Mouse (Mus musculus): ENCODE data around the gene Rsph14. TPM values are rescaled to one million over a fixed set of nuclear protein-coding genes. Genes with fewer than 3 reads are reported as not detected.

Gene Rsph14
- total RNA-seq (2021) = 1 to 10 TPM in 1 of 2 experiments, under 1 TPM in 1; 0.50 to 1.1 TPM
- long read RNA-seq, partial matches to known transcripts = 0 of 3 reads
- long read RNA-seq, other reads (novel, unspliced or antisense) = 3 of 3 reads

DNA sequence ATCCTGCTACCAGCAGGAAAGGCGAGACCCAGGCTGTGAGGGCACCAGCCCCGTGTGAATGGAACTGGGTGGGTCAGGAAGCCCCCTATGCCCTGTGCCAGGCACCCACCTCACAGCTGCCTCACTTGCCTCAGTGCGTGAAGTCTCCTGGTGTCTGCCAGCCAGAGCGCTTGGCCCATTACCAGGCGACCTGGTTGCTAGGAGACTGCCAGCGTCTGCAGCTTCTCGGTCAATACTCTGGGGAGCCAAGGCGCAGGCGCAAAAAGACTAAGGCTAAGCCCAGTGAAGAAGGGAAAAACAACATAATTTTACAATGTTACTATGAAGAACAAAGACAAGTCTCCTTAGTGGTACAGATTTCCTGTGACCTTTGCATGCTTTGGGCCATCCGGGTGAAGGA, at the start of gene Rsph14:
Gene Rsph14, minus strand, starts transcription at position 192 of the 400 bp plus-strand sequence.
- peak; percentile 85 to 88 for DNase-seq (ENCODE audit: low spot score in 2 of 2)

DNA sequence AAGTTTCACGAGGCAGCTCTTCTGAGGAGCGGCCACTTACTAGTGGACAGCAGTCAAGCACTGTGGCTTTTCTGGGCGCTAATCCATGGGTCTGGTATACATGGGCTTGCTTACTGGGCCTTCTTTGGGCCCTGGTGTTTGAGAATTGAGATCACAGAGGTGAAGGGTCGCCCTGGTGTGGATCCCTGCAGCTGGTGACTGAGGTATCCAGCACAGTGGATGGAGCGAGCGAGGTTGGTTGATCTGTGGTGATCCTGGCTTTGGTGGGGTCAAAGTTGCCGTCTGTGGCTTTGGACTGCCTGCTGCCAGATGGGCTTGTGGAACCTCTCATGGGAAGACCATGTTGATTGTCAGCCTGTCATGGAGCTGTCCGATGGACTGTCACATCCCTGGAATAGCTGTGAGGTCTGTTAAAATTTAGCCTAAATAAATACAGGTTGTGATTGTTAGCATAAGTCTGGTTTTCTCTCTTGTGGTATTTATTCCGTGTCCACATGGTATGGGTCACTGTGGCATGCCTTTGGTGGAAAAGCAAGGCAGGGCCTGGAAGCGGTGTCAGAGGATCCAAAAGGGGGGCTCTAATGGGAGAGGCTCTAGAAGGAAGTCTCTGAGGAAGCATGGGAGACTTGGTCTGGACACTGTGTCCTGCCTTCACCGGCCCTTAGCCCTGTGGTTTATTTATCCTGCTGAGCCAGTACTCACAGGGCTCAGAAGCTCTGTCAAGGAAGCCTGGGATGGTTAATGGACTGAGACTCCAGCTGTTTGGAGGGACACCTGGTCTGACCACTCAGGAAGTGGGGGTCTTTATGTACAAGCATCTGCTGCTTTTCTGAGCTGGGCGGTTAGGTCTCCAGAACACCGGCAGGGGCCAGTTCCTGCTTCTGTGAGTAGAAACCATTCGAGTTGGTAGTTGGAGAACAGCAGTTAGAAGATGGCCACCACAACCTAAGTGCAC, 46.1 kb upstream of the Rsph14 start:
- no peak for DNase-seq (ENCODE audit: low spot score in 2 of 2)

DNA sequence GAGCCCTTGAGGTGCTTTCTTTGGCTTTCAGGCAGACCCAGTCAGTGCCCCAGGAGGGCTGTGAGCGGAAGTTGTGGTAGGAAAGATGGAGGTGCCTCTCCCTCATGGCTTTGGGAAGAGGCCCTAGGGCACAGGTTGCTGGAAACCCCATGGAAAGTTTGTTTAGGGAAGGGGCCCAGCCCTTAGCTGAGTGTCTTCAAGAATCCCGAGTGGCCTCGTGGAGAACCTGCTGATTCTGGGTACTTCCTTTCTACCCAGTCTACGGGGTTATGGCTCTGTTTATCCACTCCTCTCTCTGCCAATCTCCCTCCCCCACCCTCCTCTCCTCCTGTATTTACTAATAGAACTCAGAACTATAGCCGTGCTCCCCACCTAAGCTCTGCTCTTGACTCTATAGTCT, 43.3 kb upstream of the Rsph14 start:
- no peak for DNase-seq (ENCODE audit: low spot score in 2 of 2)

DNA sequence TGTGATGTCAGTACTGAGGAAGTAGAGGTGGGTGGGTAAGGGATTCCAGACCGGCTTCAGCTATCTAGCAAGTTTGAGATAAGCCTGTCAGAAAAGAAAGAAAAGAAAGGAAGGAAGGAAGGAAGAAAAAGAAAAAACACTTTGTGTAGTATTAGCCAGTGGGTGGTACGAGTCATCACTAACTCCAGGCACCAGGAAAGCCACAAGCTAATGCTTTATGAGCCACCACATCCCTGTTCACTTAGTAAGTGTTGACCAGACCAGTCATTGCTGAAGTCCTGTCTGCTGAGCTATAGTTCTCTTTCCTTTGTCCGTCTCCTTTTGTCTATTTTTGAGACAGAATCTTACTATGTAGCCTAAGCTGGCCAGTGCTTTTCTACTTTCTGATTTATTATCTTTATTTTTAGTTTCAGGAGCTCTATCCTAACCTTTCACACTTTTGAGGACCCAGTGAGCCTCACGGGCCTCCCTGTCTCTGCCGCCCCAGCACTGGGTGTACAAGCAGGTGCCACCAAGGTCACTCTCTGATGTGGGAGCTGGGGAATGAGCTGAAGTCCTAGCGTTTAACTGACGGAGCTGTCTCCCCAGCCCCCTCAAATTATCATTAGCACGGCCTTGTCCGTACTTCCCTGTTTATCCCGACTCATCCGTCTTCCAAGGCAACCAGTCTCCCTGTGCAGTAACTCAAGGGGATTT, 38.0 kb upstream of the Rsph14 start:
- DNase-seq (ENCODE audit: low spot score in 2 of 2) = no peak

DNA sequence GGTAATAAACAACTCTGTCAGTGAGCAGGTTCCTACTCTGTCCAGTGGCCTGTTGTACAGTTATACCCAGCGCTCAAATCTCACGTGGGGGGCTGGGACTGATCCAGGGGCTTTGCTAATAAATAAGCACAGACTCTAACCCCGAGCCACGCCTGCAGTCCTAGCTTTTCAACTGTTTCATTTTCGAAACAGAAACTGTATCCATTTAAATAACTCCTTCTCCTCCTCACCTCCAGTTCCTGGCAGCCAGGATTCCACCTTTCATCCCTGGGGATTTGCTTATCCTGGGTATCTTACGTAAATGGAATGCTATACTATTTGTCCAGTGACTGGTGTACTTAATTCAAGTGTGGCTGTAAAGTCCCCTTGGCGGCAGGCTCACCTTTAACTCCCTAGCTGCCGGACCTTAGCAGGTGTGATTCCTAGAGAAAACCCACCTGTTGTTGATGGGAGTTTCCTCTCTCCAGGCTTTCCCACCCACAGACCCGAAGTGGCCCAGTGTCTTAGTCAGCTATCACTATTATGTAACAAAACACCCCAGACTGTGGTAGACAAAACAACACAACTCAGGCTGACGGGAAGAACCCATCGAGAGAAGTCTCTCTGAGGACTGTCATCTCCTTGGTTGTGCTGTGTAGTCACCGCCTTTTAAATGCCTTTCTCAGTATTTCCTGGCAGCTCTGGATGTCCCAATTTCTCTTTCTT, 36.4 kb upstream of the Rsph14 start:
- no peak for DNase-seq (ENCODE audit: low spot score in 2 of 2)

DNA sequence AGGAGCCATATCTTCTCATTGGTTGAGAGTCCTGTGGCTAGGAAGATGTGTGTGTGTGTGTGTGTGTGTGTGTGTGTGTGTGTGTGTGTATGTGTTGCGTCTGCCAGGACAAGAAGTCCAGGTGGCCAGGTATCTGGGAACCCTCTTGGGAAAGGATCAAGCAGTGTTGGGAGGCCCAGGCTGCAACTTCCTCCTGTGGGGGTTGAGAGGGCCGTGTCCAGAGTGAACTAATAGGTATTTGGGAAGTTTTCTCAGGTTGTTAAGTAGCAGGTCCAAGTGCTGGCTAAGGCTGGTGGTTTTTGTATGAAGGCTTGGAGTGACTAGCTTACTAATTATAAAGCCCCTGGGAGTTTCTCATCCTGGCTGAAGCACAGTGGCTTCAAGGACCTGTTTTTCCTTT, 35.7 kb upstream of the Rsph14 start:
- DNase-seq (ENCODE audit: low spot score in 2 of 2) = no peak

DNA sequence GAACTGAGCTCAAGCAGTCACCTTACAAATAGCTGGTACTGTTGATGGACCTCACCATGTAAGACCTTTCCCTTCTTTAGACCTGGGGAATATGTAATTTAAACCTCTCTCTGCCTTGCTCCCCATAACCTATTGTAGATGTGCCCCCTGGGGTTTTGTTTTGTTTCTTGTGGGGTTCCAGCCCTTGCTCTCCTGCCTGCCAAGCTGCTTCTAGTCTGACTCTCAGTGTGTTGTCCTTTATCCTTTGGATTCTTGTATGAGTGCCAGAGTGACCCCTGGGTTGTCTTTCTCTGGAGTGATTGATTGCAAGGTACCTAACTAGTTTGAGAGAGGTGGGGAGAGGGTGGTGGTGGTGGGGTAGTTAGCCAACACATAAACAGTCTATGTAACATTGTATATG, 35.1 kb upstream of the Rsph14 start:
- no peak for DNase-seq (ENCODE audit: low spot score in 2 of 2)

DNA sequence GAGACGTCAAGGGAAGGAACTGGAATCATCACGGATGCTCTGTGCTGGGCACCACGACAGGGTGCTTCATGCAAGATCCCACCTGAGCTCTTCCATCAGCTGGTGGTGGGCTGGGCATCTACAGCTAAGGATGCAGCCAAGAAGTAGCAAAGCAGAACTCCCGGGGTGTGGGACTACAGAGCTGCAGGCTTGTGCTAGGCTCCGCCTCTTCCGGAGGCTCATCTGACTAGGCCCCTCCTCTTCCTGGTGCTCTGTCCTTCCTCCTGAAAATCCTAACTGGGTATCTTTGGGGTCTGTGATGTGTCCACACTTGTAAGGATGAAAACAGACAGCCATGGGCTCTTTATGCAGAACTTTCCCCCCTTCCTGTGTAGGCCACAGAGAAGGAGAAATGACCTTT, 33.3 kb upstream of the Rsph14 start:
- DNase-seq (ENCODE audit: low spot score in 2 of 2) = no peak

DNA sequence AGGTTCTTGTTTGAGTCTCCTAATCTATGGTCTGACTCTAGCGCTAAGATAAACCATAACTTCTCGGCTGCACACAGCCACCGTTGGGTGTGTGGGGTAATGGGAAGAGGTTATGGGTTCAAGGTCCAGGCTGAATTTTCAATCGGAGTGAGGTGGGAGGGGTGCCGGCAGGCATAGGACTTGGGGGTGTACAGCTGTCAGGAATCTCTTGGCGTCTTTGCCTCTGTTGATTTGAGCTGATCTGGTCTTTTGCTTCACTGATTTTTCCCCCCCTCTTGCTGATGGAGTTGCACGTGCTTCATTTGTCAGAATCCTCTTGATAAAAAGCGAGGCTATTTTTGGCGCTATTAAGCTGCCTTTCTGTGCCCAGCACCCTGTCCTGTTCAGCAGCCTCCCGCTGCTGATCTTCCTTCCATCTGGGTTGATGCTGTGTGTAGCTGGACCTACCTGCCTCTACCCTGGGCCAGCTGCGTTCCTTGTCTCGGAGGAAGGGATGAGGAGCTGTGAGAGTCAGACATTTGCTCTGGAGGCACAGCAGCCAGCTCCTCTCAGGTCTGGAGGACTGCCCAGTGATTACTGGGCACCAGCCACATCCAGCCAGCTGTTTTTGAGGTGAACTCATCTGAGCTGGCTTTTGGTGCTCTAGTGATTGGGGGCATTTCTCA, 31.0 kb upstream of the Rsph14 start:
- no peak for DNase-seq (ENCODE audit: low spot score in 2 of 2)

DNA sequence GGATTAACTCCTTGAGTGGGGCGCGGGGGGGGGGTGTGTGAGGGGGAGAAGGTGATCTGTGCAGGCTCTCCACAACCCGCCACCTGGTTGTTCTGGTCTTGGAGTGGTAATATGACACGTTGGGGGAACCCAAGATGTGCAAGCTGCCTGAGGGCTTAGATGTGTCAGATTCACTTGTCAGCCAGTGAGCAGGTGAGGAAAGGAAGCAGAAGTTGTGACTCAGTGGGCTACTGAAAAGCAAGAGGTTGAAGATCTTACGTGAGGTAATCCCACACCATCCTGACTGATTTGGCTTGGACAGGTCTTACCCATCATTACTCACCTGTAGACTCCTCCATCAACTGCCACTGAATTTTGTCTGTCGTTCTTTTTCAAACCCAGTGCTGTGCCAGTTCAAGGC, 30.2 kb upstream of the Rsph14 start:
- no peak for DNase-seq (ENCODE audit: low spot score in 2 of 2)

DNA sequence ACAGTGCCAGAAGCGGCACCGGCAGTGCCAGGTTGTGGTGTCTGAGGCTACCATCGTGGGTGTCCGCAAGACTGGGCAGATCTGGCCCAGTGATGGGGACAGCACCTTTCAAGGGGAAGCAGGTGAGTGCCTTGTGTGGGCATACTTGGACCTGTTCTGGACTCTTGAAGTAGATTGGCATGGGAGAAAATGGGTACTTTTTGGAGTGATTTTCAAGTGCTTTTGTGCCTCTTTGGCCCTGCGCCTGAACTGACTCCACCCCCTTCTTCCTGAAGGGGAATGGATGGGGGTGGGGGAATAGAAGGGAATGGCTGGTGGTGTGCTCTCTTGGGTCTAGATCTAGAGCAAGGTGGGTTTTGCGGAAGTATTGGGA, 29.8 kb upstream of the Rsph14 start:
- DNase-seq (ENCODE audit: low spot score in 2 of 2) = peak in 1 of 2 experiments; percentile 54

DNA sequence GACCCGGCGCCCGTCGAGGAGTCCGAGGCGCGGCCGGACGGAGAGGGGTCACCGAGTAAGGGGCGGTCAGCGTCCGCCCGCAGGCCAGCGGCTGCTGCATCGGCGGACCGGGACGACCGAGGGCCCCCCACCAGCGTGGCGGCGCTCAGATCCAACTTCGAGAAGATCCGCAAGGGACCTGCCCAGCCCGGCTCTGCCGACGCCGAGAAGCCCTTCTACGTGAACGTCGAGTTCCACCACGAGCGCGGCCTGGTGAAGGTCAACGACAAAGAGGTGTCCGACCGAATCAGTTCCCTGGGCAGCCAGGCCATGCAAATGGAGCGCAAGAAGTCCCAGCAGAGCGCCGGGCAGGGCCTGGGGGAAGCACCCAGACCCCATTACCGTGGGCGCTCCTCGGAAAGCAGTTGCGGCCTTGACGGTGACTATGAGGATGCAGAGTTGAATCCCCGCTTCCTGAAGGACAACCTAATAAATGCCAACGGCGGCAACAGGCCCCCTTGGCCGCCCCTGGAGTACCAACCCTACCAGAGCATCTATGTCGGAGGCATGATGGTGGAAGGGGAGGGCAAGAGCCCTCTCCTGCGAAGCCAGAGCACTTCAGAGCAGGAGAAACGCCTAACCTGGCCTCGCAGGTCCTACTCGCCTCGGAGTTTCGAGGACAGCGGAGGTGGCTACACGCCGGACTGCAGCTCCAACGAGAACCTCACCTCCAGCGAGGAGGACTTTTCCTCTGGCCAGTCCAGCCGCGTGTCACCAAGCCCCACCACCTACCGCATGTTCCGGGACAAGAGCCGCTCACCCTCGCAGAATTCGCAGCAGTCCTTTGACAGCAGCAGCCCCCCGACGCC, 29.2 kb upstream of the Rsph14 start:
- DNase-seq (ENCODE audit: low spot score in 2 of 2) = peak; percentile 34 to 53

DNA sequence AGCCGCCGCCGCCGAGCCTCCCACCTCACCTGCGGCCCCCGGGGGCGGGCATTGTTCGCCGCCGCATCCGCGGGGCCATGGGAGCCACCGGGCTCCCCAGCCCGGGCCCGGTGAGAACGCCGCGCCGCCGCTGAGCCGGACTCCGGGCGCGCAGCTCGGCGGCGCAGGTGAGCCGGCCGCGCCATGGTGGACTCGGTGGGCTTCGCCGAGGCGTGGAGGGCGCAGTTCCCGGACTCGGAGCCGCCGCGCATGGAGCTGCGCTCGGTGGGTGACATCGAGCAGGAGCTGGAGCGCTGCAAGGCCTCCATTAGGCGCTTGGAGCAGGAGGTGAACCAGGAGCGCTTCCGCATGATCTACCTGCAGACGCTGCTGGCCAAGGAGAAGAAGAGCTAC, 28.5 kb upstream of the Rsph14 start:
- DNase-seq (ENCODE audit: low spot score in 2 of 2) = peak; percentile 43 to 56

DNA sequence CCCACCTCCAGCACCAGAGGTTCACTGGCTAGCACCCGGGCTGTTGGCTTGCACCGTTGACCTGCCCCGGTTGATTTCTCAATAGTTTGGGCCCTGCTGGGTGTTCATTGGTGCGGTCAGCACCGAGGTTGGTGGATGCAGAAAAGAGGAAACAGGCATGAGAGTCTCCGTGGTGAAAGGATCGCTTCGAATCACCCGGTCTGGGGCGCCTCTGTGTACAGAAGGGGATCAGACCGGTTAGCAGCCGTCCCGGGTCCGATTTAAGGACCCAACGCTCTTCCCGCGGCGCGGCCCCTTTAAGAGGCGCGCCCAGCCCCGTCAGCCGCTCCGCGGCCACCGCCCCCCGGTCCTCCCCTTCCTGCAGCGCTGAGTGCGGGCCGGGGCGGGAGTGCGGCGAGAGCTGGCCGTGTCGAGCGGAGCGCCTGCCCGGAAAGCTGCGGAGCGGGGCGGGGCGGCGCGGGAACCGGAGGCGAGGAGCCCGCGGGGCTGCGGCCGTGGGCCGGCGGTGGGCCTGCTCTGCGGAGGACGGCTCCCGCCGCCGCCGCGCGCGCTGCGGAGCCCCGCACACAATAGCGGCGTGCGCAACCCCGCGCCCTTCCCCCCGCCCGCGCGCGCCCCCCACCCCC, 27.9 kb upstream of the Rsph14 start, which contains the start of gene Bcr:
Gene Bcr, plus strand, starts transcription at position 376 of the 626 bp plus-strand sequence.
- peak; percentile 75 to 83 for DNase-seq (ENCODE audit: low spot score in 2 of 2)

DNA sequence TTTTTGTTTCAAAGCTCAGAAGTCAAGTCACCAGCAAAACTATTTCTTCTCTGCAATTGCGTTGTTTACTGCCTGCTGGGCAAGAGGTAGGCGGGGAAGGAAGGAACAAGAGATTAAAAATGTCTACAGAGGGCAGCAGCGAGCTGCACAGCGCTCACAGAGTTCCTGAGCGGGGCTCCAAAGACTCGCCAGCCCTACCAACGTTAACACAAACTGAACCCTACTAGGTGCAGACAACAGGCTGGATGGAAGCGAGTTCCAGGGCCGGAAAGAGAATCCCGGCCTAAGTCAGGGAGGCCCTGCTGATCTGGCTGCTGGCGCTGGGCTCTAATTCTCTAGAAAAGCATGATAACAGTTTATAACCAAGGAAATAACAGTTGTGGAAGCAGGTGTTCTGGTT, 27.0 kb upstream of the Rsph14 start:
- DNase-seq (ENCODE audit: low spot score in 2 of 2) = peak; percentile 75 to 82

DNA sequence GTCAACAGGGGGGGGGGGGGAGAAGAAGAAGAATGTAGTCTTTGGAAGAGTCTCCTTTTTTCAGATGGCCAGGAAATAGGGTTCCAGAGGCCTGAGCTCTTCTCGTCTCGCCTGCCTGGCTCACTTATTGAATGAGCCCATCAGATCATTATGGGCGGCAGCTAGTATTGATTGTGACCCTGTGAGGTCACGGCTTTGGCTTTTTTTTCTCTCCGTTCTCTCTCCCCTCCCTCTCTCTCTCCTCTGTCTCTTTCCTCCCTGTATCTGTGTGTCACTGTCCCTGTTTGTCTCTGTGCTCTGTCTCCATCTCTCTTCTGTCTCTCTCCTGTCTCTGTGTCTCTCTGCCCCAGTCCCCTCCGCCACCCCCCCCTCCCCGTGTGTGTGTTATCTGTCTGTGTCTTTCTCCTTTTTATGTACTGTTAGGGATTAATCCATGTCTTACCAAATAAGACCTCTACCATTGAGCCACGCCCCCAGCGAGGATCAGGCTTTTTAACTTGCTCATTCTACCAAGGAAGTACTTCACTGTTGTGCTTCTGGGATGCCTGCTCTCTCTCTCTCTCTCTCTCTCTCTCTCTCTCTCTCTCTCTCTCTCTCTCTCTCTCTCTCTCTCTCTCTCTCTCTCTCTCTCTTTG, 26.5 kb upstream of the Rsph14 start:
- DNase-seq (ENCODE audit: low spot score in 2 of 2) = no peak

DNA sequence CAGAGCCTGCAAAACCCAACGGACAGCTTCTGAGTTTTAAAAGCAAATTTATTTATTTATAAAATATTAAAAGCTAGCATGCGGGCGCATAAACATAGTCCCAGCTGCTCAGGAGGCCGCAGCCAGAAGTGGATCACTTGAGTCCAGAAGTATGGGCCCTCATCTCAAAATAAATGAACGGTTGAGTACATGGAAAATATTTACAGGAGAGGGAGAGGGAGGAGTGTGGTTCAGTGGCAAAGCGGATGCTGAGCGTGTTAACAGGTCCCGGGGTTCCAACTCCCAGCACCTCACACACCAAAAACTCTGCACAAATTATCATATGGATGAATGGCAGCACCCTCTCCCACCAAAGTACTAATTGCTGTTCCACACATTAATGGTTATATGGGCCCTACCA, 25.9 kb upstream of the Rsph14 start:
- DNase-seq (ENCODE audit: low spot score in 2 of 2) = no peak

DNA sequence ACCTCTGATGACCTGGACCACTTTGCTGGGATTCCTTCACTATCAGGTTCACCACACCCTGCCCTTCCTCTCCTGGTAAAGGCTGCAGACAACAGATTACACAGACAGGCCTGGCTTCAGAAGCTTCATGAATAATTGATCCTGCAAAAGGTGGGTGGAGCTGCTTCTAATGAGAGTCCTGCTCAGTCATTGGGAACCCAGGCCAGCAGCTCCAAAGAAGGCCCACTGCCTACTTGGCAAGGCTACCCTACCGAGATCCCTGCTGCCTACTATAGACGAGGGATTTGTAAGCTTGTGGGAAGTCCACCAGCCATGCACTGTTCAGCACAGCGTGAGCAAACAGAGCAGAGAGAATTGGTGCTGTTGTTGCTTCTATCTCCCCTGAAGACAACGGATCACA, 23.9 kb upstream of the Rsph14 start:
- DNase-seq (ENCODE audit: low spot score in 2 of 2) = peak; percentile 57 to 58

DNA sequence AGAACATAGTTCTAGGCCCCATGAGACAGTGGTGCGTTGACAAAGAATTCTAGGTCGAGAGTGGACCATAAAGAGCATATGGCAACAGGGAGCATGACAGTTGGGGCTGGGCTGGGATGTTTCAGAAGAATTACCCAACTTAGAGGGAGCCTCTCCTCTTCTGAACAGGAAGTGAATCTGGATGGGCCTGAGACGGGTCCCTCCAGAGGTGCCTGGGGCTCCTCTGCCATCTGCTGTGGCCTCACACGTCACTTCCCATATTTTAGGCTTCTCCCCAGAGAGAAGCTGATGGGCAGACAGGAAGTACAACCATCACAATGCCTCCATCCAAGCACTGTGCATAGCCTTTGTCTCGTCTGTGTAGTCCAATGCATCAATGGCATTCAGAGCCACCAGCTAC, 23.3 kb upstream of the Rsph14 start:
- no peak for DNase-seq (ENCODE audit: low spot score in 2 of 2)
